Mouse (Mus musculus) ES-Bruce4 (cell line): ENCODE measurements around the gene Fyttd1.

Experiments used
- CTCF ChIP-seq: IDR thresholded peaks from one replicate; pipeline ENCODE4 v1.8.1; 2011; ENCODE audit warnings: low read depth, low read length
- EP300 ChIP-seq: IDR thresholded peaks from 2 replicates; pipeline ENCODE4 v1.6.1; 2011; ENCODE audit warnings: low read depth, low read length; ENCODE audit not compliant: insufficient read depth
- POLR2A ChIP-seq: IDR thresholded peaks from one replicate; pipeline ENCODE4 v1.8.1; 2011; ENCODE audit warnings: low read length; ENCODE audit not compliant: insufficient read depth

DNA sequence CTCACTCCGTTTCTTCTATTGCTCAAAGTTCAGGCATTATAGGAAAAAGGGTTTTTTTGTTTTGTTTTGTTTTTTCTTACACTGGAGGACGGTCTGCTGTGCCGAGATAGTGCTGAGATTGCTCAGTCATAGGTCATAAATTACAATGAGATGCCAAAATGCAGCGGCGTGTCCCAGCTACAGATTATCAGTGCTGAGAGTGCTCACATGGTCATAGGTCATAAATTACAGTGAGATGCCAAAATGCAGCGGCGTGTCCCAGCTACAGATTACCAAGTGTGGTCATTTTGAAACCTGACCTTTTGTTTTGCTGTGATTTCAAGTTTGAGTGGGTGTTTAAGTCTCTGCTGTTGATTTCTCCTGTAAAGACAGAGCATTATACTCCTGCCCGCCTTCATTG lies 29.4 kb downstream of the Fyttd1 start:
- no peak for TF ChIP-seq CTCF
- no peak for TF ChIP-seq POLR2A
- no peak for TF ChIP-seq EP300
